ENCODE assay signal across 8 mouse cellular contexts in genomic region chr2:121956224-121957018, GRCm38 (mm10). TPM values are rescaled to one million over a fixed set of nuclear protein-coding genes. Genes with fewer than 3 reads are reported as not detected.
DNase-seq lines count a peak whose midpoint lies in the region; ATAC-seq and TF ChIP-seq lines count a peak whose summit lies in the region.

No protein-coding gene starts in this region.

- DNase-seq in gastrocnemius, postnatal 10 days = peak; percentile 96
- peak; percentile 91 to 97 for DNase-seq in left cerebral cortex, postnatal 10 days (ENCODE audit: extremely low spot score in 1 of 2, low spot score in 2 of 2)
- peak; percentile 96 for DNase-seq in right cerebral cortex, postnatal 25 days
- peak; percentile 93 to 96 for DNase-seq in urinary bladder, postnatal 4 days (ENCODE audit: low spot score in 2 of 2)

- peak overlapping the region; percentile 82 for H3K27ac ChIP-seq in cortical plate, adult 2 months (ENCODE audit: insufficient read depth, low read length)

- peak; percentile 59 for ATAC-seq in activated CD4-positive, CD25-positive, alpha-beta regulatory T cell, adult 4 months
- peak; percentile 70 for ATAC-seq in inflammation-experienced regulatory T-cells, adult 6 months
- ATAC-seq in megakaryocyte-erythroid progenitor cell, adult 5-6 weeks (replicated peaks; ENCODE audit: low FRiP score, low TSS enrichment, poor library complexity, severe bottlenecking) = peak; percentile 83

- peak; percentile 75; the same call in 1 of the 2 replicates for TF ChIP-seq POLR2A in cortical plate, adult 2 months (IDR thresholded peaks at IDR 0.05; ENCODE audit: extremely low read depth, insufficient read depth, low read length)

- TF ChIP-seq CTCF in cortical plate, adult 2 months (IDR thresholded peaks at IDR 0.05; ENCODE audit: extremely low read depth, insufficient read depth, low read length) = no peak

- peak overlapping the region; percentile 95 for H3K4me3 ChIP-seq in cortical plate, adult 2 months (ENCODE audit: insufficient read depth, low read length)

- intact Hi-C loops in left cerebral cortex, postnatal 10 days (cut with DNase I) = no loop called here

- peaks cover 1% of the 10 kb centered on the region; the same call in 1 of the 2 replicates for H3K4me1 ChIP-seq in cortical plate, adult 2 months (ENCODE audit: control insufficient read depth, insufficient read depth, low read length)

RNA-seq across cellular contexts. Expression of gene Mageb3, which starts 0.5 kb away (rescaled TPM):
- not detected for polyA plus RNA-seq in activated CD4-positive, CD25-positive, alpha-beta regulatory T cell, adult 4 months (2017; shearing (Covaris generic))
- polyA plus RNA-seq in cortical plate, adult 2 months (2012; rRNA removed) = 0.27 and 0.51 TPM in 2 replicates
- total RNA-seq in gastrocnemius, postnatal 10 days (2021) = under 1 TPM; 0.11 to 0.19 TPM
- not detected for polyA plus RNA-seq in inflammation-experienced regulatory T-cells, adult 6 months (2017; shearing (Covaris generic))
- under 1 TPM; 0.16 to 0.47 TPM for total RNA-seq in left cerebral cortex, postnatal 10 days (2021)
- not detected in 2 replicates for total RNA-seq in megakaryocyte-erythroid progenitor cell, adult 5-6 weeks (2014; fragmentation: Nextera tagmentation)
- total RNA-seq in megakaryocyte-erythroid progenitor cell, adult 5-6 weeks (2017) = 0.52 and 0.72 TPM in 2 replicates

RNA-seq across cellular contexts. Expression of gene Ctdspl2, which starts 0.6 kb away (rescaled TPM):
- polyA plus RNA-seq in activated CD4-positive, CD25-positive, alpha-beta regulatory T cell, adult 4 months (2017; shearing (Covaris generic)) = 10 to 100 TPM; 53.9 to 74.9 TPM
- 14.7 and 14.8 TPM in 2 replicates for polyA plus RNA-seq in cortical plate, adult 2 months (2012; rRNA removed)
- total RNA-seq in gastrocnemius, postnatal 10 days (2021) = 10 to 100 TPM; 17.7 to 26.0 TPM
- 10 to 100 TPM; 58.7 to 86.3 (median 68.9) TPM for polyA plus RNA-seq in inflammation-experienced regulatory T-cells, adult 6 months (2017; shearing (Covaris generic))
- 10 to 100 TPM; 36.7 to 39.2 TPM for total RNA-seq in left cerebral cortex, postnatal 10 days (2021)
- total RNA-seq in megakaryocyte-erythroid progenitor cell, adult 5-6 weeks (2014; fragmentation: Nextera tagmentation) = 34.2 and 37.9 TPM in 2 replicates
- 62.2 and 78.4 TPM in 2 replicates for total RNA-seq in megakaryocyte-erythroid progenitor cell, adult 5-6 weeks (2017)

Comparison
In these comparisons a context has a peak if more than half of its experiments do, and no peak if none do; other contexts are left out.
1. Peak in every context shown above with its lines: DNase-seq, ATAC-seq, H3K4me3 ChIP-seq and H3K27ac ChIP-seq.